Mouse (Mus musculus) gastrocnemius, postnatal 25 days (tissue): Measurements from ENCODE around the gene Gpx5. TPM values are rescaled to one million over a fixed set of nuclear protein-coding genes. Genes with fewer than 3 reads are reported as not detected.

Experiments used
- DNase-seq: peaks from one replicate; pipeline ENCODE4 v3.0.0; 2022
- long read RNA-seq, 2 experiments: library from polyadenylated mRNA; stranded (forward); transcript quantifications; one replicate each; pipeline ENCODE4 v2.0.0; 2021
- total RNA-seq, 2 experiments: library from RNA; stranded (reverse); gene quantifications; 1 replicate in 1 of 2; 2 replicates in 1 of 2; pipeline ENCODE4 v1.2.3; 2021

The Gpx5 gene
- not detected for total RNA-seq
- long read RNA-seq, experiment 1: 0 reads
- long read RNA-seq, experiment 2: 0 reads

GRCm38 (mm10) chr13:21292631-21293030 is at the start of gene Gpx5:
Gene Gpx5 (minus strand): TSS chr13:21292731.
- no peak for DNase-seq

- DNase-seq: no peak
Measured at GRCm38 (mm10) chr13:21327424-21327823, 34.9 kb upstream of the Gpx5 start.

GRCm38 (mm10) chr13:21326657-21327211 is 34.2 kb upstream of the Gpx5 start:
- peak; percentile 17 for DNase-seq

GRCm38 (mm10) chr13:21326191-21326590 is 33.7 kb upstream of the Gpx5 start:
- no peak for DNase-seq

- no peak for DNase-seq
Measured at GRCm38 (mm10) chr13:21323405-21323804, 30.9 kb upstream of the Gpx5 start.

- no peak for DNase-seq
Measured at GRCm38 (mm10) chr13:21322509-21323375, 30.2 kb upstream of the Gpx5 start.

GRCm38 (mm10) chr13:21321890-21322494 is 29.5 kb upstream of the Gpx5 start:
- DNase-seq: no peak

- no peak for DNase-seq
Measured at GRCm38 (mm10) chr13:21320262-21320661, 27.7 kb upstream of the Gpx5 start.

GRCm38 (mm10) chr13:21313903-21314302 is 21.4 kb upstream of the Gpx5 start:
- no peak for DNase-seq

DNA sequence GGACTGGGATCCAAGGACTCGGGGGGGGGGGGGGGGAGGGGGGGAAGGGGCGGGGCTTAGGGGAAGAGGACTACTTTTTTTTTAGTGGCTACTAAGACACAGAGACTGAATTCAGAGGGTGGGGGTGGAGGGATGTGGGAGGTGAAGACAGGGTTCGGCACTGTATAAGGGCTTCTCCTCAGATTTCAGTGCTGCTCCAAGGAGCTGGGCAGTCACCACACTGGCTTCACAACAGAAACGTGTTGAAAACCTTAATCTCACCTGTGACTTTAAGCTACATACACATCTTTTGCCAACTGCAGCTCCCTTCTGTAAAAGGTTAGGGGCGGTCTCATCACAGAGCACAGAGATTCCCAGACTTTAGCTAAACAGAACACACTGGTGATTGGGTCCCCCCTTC is 20.3 kb upstream of the Gpx5 start:
- DNase-seq: no peak

DNA sequence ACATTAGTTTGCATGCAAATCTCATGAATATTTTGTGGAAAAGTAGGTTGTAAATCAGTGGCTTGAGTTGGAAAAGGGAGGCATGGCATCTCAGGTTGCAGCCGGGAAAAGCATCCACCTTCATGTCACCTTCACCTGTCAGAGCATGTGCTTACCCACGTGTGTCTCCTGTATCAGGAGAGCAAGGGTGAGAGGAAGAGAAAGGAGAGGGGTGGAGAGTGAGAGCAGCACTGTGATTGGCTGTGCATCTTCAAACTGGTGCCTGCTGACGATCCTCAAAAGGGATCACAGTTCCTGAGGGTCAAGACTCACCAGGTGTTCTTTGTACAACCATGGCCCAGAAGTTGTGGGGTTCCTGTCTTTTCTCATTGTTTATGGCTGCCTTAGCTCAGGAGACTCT is 19.4 kb upstream of the Gpx5 start, which contains the start of gene Gpx6:
Gpx6 (plus strand) TSS at position 200 of the 400 bp plus-strand sequence.
- no peak for DNase-seq

GRCm38 (mm10) chr13:21309788-21310187 is 17.3 kb upstream of the Gpx5 start:
- DNase-seq: no peak

- no peak for DNase-seq
Measured at GRCm38 (mm10) chr13:21304483-21305066, 12.0 kb upstream of the Gpx5 start.

DNA sequence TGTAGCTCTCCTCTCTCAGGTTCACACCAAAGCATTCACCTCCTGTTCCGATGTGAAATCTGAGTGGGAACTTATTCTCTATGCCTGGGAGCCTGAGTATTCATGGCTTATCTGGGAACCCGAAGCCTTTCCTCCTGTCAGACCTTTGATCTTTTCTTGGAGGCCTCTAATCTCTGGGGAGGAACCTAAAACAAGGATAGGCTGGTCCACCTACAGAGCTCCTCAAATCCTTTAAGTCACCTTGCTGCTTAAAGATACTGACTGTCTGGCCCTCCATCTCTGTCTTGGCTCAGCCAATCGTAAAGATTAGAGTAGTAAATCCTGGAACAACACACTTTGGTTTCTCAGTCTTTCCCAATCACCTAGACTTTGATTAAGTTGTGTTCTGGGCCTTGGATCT is 6.0 kb upstream of the Gpx5 start:
- DNase-seq: no peak

- DNase-seq: peak; percentile 39
Measured at GRCm38 (mm10) chr13:21279559-21279958, 13.0 kb downstream of the Gpx5 start.

GRCm38 (mm10) chr13:21279076-21279475 is 13.5 kb downstream of the Gpx5 start:
- DNase-seq: no peak

DNA sequence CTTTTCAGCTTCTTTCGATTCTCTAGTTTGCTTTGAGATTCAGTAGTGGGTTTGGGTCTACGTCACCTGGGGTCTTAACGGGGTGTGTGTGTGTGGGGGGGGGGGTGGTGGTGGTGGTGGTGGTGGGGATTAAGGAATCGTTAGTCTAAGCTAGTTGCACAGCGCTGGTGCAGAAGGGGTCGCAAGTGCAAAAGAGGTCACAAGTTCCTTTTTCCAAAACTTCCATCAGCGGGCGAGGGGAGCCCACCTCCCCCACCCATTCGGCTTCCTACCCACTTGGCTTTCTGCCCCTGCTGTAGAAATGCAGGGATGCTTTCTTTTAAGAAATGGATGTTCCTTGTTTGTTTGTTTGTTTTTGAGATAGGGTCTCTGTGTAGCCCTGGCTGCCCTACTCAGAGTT is 16.0 kb downstream of the Gpx5 start:
- no peak for DNase-seq

DNA sequence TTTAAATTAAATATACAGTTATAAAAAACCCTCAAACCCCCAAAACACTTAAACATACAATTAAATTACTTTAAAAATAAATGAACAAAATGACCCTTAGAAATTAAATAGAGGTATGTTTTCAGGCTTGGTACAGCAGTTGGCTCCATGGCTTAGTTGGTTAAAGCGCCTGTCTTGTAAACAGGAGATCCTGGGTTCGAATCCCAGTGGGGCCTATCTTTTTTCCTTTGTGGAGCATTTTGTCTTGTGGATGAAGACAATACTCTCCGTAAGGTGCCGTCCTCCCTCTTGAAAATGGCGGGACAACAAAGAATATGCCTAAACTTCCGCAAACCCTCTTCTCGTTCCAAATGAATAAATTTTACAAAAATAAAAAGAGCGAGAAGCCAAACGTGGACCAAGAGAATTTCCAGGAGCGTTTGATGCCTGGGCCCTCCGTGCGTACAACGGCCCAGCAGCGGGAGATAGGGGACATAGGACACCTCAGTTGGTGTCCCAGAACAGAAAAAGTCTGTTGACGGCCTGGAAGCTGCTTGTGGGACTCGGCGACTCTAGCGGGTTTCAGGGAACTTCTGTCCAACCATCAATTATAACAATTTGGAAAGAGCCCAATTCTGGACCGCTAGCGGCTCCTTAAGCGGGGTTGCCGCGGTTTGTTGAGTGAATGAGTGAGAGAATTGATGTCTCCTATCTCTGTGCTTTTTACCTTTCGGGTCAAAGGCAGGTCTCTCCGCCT is 16.5 kb downstream of the Gpx5 start:
- no peak for DNase-seq

DNA sequence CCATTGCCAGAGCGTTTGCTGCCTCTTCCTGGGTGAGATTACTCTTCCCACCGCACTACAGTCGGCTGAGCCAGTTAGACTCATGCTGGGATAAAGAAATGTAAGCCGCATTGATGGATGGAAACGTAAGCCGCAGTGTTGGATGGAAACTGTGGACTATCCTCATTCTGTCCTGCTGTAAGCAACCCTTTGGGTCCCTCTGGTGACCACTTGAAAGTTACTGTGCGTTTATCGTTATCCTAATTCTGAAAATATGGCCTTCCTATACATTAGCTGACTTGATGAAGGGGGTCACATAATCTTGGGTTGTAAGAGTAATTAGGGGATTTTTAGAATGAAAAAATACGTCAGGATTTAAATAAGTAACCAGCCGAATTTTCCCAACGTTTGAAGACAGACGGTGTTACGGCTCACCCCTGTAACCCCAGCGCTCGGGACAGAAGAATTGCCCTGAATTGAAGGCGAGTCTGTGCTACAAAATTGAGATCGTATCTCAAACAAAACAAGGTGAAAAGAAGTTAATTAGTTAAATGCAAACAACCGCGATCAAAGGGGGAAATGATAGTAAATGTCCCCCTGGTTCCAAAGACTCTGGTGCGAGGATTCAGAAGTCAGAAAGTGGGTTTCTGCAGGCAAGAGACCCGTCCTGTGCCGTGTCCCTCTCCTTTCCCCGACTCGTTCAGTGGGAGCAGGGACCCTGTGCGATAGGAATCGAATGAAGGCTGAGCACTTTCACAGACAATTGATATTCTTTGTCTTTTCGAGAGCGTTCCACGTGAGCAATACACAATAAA is 17.3 kb downstream of the Gpx5 start:
- no peak for DNase-seq

DNA sequence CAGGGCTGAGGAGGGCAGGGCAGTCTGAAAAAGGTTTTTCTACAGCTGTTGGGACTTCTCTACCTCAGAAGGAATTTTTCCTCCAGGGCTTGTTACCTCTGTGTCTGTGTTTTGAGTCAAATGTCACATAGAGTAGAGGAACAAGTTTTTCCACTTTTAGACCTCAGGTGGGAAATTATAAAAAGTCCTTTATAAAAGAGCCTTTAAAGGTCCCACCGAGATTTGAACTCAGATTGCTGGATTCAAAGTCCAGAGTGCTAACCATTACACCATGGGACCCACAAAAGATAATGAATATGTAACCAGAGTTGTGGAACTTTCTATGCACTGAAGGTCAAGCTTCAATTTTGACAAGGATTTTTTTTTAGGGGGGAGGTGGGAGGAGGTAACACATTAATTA is 24.3 kb downstream of the Gpx5 start:
- DNase-seq: no peak

DNA sequence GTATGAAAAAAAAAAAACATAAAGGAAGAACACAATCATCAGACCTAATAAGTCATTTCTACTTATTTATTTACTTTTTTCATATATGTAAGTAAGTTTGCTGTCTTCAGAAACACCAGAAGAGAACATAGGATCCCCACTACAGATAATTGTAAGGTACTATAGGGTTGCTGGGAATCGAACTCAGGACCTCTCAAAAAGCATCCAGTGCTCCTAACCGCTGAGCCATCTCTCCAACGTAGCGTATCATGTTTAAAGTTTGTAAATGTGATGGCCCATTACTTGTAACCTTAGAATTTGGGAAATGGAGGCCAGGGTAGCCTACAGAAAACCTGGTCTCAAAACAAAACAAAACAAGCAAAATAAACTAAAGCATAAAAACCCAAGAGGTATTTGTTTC is 25.0 kb downstream of the Gpx5 start:
- DNase-seq: no peak
